Mouse (Mus musculus) G1E (cell line): ENCODE measurements around the gene Sin3a.

Experiments used
- CTCF ChIP-seq: IDR thresholded peaks from 2 replicates; pipeline ENCODE4 v1.5.1; 2012; ENCODE audit warnings: low read depth, low read length, inconsistent platforms, mixed read lengths
- GATA1 ChIP-seq: IDR thresholded peaks from 2 replicates; pipeline ENCODE4 v1.6.1; 2012; ENCODE audit warnings: borderline replicate concordance, low read length, inconsistent platforms, mixed read lengths
- GATA2 ChIP-seq: IDR thresholded peaks from 2 replicates; pipeline ENCODE4 v1.6.1; 2012; ENCODE audit warnings: low read depth, low read length, inconsistent platforms, borderline replicate concordance
- POLR2AphosphoS5 ChIP-seq: IDR thresholded peaks from 2 replicates; pipeline ENCODE4 v1.6.1; 2012; ENCODE audit warnings: low read depth, low read length, inconsistent platforms; ENCODE audit not compliant: insufficient replicate concordance

DNA sequence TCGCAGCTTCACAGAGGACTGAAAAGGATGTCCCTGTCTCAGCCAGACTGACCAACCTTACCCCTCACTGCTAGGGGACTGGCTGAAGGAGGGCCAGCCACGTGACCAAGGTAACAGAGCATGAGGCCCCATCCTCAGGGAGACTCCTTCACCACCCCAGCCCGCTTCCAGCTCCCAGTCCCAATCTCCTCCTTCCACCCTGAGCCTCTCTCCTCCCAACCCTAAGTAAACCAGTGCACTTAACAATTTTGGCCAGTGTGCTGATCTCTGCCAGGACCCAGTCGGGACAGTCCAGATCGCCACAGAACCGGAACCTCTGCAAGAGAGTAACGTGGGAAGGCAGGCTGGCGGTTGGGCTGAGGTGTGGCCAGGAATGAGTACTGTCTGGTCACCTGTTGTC, 85.0 kb downstream of the Sin3a start:
- no peak for TF ChIP-seq CTCF
- TF ChIP-seq GATA2 = no peak
- no peak for TF ChIP-seq GATA1
- no peak for TF ChIP-seq POLR2AphosphoS5
